Mouse (Mus musculus) embryonic fibroblast, embryonic 13.5 days (primary cell): ENCODE measurements around the gene Galk2.

Experiments used
- CTCF ChIP-seq: IDR thresholded peaks from 2 replicates; pipeline ENCODE4 v1.5.1; 2011; ENCODE audit warnings: mild to moderate bottlenecking, control low read depth, low read length, moderate library complexity, borderline replicate concordance; ENCODE audit not compliant: insufficient read depth
- POLR2A ChIP-seq: IDR thresholded peaks from 2 replicates; pipeline ENCODE4 v1.6.1; 2011; ENCODE audit warnings: low read depth, mild to moderate bottlenecking, control low read depth, low read length, moderate library complexity

DNA sequence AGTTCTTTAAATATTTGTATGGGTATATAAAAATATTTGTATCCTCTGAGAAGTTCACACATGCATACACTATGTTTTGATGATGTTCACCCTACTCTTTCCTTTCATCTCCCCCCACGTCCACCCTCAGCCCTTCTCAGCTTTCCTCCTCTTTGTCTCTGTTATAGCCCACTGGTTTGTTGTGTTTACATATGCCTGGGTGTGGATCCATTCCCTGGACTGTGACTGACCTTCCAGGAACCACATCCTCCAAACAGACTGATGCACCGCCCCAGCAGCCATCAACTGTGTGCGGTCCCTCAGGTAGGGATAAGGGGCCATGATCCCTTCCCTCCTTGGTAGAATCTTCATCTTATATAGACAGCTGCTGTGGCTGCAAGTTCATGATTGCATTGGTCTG lies 11.2 kb downstream of the Galk2 start:
- no peak for TF ChIP-seq POLR2A
- TF ChIP-seq CTCF = no peak
